Mouse (Mus musculus) neural tube, embryonic 11.5 days (tissue): Measurements from ENCODE around the gene Xpc. TPM values are rescaled to one million over a fixed set of nuclear protein-coding genes. Genes with fewer than 3 reads are reported as not detected.

Experiments used
- ATAC-seq: fragments of 200-750 bp; cut with Nextera tagmentation; 2 replicates; pipeline ENCODE4 v1.8.0; 2017; ENCODE audit warnings: moderate number of reproducible peaks, mild to moderate bottlenecking, moderate TSS enrichment, moderate library complexity; ENCODE audit not compliant: insufficient read depth, low FRiP score, low TSS enrichment
- DNase-seq: peaks from one replicate; pipeline ENCODE4 v3.0.0-alpha.2; 2015; ENCODE audit warnings: low spot score
- H3K27ac ChIP-seq: fragments of 300-500 bp; sonication (generic); 2 replicates; pipeline ENCODE4 v1.5.1; 2014; ENCODE audit warnings: low read depth, mild to moderate bottlenecking, low read length
- H3K27me3 ChIP-seq: fragments of 300-500 bp; sonication (generic); 2 replicates; pipeline ENCODE4 v1.6.1; 2014; ENCODE audit warnings: mild to moderate bottlenecking, low read length, mixed read lengths; ENCODE audit not compliant: control insufficient read depth, insufficient read depth
- H3K36me3 ChIP-seq: fragments of 300-500 bp; sonication (generic); 2 replicates; pipeline ENCODE4 v1.6.1; 2014; ENCODE audit warnings: mild to moderate bottlenecking, low read length, moderate library complexity, mixed read lengths; ENCODE audit not compliant: control insufficient read depth, insufficient read depth
- H3K4me1 ChIP-seq: fragments of 300-500 bp; sonication (generic); 2 replicates; pipeline ENCODE4 v1.6.1; 2014; ENCODE audit warnings: low read length, mixed read lengths; ENCODE audit not compliant: control insufficient read depth, insufficient read depth
- H3K4me2 ChIP-seq: fragments of 300-500 bp; sonication (generic); 2 replicates; pipeline ENCODE4 v1.6.1; 2014; ENCODE audit warnings: low read depth, mild to moderate bottlenecking, moderate library complexity
- H3K4me3 ChIP-seq: fragments of 300-500 bp; sonication (generic); 2 replicates; pipeline ENCODE4 v1.5.1; 2014; ENCODE audit warnings: low read depth, low read length
- H3K9ac ChIP-seq: fragments of 300-500 bp; sonication (generic); 2 replicates; pipeline ENCODE4 v1.6.1; 2014; ENCODE audit warnings: mild to moderate bottlenecking, low read length
- H3K9me3 ChIP-seq: fragments of 300-500 bp; sonication (generic); 2 replicates; pipeline ENCODE4 v1.6.1; 2016; ENCODE audit warnings: low read length; ENCODE audit not compliant: control insufficient read depth
- WGBS: fragments of 180-500 bp; shearing (Covaris S2); extraction: QIAGEN DNeasy Blood & Tissue Kit; methylation state at CpG from one replicate; pipeline ENCODE4 v1.1.7; 2014; 5-methylcytosine and 5-hydroxymethylcytosine counted together
- polyA plus RNA-seq: library from polyadenylated mRNA; unstranded; fragments of >200 nt; fragmentation: Nextera tagmentation; extraction: Ambion mirVana; gene quantifications from 2 replicates; pipeline ENCODE4 v1.2.1, GENCODE M21; 2014

The Xpc gene
- polyA plus RNA-seq, 1 experiment from 2014 or later, result 23.9 TPM

GRCm38 (mm10) chr6:91488496-91489212 is 27.0 kb downstream of the Xpc start:
- no peaks in the 10 kb centered on the region for H3K9me3 ChIP-seq
- no peak for ATAC-seq
- no peaks in the 10 kb centered on the region for H3K4me1 ChIP-seq
- H3K36me3 ChIP-seq, result peaks cover 17% of the 10 kb centered on the region
- 84% methylated on average over 9 of the region's 9 CpGs for WGBS
- no peaks in the 10 kb centered on the region for H3K27me3 ChIP-seq
- no peak overlapping the region for H3K9ac ChIP-seq
- no peak overlapping the region for H3K27ac ChIP-seq
- no peak for DNase-seq
- H3K4me3 ChIP-seq, result no peak overlapping the region
- no peak overlapping the region for H3K4me2 ChIP-seq

GRCm38 (mm10) chr6:91486736-91487453 is 28.8 kb downstream of the Xpc start:
- Histone ChIP-seq H3K9me3 (no peaks in the 10 kb centered on the region), H3K9ac (no peak overlapping the region), H3K27ac (no peak overlapping the region), H3K27me3 (no peaks in the 10 kb centered on the region), H3K4me1 (no peaks in the 10 kb centered on the region), H3K4me2 (no peak overlapping the region), H3K36me3 (peaks cover 26% of the 10 kb centered on the region), H3K4me3 (no peak overlapping the region)
- DNase-seq, result no peak
- no peak for ATAC-seq
- 90% methylated on average over 15 of the region's 15 CpGs for WGBS

- Histone ChIP-seq H3K4me1 (no peaks in the 10 kb centered on the region), H3K4me3 (no peak overlapping the region), H3K27me3 (no peaks in the 10 kb centered on the region), H3K27ac (no peak overlapping the region), H3K36me3 (peaks cover 38% of the 10 kb centered on the region), H3K9ac (no peak overlapping the region), H3K4me2 (no peak overlapping the region), H3K9me3 (no peaks in the 10 kb centered on the region)
- no peak for ATAC-seq
- WGBS, result 89% methylated on average over 2 of the region's 2 CpGs
- no peak for DNase-seq
These were observed 32.3 kb downstream of the Xpc start for GRCm38 (mm10) chr6:91483371-91483770.

DNA sequence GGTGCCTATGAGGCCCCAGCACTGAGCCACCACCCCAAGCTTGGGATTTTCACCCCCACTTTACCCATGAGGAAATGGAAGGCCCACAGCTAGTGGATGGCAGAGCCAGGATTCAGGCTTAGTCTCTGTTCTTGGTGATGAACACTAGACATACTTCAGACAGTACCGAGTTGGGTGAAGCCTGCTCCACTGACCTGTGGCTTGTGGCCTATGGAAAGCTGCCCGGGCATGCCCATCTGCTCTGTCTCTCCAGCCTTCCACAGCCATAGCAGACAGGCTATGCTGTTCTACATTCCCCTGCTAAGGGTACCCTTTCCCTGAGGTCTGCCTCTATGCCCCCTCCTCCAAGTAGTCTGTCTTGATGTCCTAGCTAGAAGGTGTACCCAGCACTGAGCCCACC is 39.1 kb downstream of the Xpc start:
- DNase-seq (no peak), ATAC-seq (no peak)
- H3K4me2 ChIP-seq, result no peak overlapping the region
- H3K9ac ChIP-seq, result no peak overlapping the region
- peaks cover 11% of the 10 kb centered on the region for H3K4me1 ChIP-seq
- H3K27ac ChIP-seq, result no peak overlapping the region
- 93% methylated on average over 2 of the region's 2 CpGs for WGBS
- H3K9me3 ChIP-seq, result no peaks in the 10 kb centered on the region
- no peak overlapping the region for H3K4me3 ChIP-seq
- peaks cover 22% of the 10 kb centered on the region for H3K36me3 ChIP-seq
- no peaks in the 10 kb centered on the region for H3K27me3 ChIP-seq

DNA sequence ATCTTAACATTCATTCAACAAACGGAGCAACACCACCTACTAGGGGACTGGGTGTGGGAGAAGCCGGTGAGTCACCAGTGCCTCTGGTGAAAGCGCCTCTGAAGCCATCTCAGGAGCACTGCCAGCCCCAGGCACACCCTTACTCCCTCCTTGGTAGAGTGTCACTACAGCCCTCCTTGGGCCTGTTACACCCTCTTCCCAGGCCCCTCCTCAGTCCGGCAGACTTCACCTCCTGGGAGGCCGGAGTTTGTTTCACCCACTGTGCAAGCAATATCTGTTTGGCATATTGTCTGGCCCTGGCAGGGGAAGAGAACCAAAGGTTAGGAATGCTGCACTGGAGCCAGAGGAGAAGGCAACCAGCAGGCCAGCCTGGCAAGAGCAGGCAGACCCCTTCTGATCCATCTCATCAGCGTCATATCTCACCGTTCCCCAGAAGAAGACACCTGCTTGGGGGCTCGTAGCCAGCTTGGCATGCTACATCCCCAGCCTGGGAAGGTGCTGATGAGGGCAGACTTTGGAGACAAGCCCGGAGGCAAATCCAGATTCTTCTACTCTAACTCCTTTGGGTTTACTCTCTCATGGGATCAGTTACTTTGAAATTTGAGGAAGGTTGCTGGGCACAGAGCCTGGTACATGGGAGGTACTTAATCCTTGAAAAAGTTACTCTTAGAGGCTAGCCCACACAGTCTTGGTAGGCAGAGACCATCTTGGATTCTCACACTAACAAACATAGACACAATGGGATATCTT is 41.1 kb downstream of the Xpc start:
- no peaks in the 10 kb centered on the region for H3K9me3 ChIP-seq
- H3K4me3 ChIP-seq, result peak overlapping the region; percentile 84
- no peak overlapping the region for H3K27ac ChIP-seq
- peaks cover 11% of the 10 kb centered on the region for H3K4me1 ChIP-seq
- 57% methylated on average over 9 of the region's 9 CpGs for WGBS
- ATAC-seq (no peak), DNase-seq (no peak)
- H3K36me3 ChIP-seq, result peaks cover 13% of the 10 kb centered on the region
- H3K27me3 ChIP-seq, result no peaks in the 10 kb centered on the region
- H3K9ac ChIP-seq, result peak overlapping the region; percentile 80
- peak overlapping the region; percentile 86 for H3K4me2 ChIP-seq

GRCm38 (mm10) chr6:91473805-91474440 is 41.8 kb downstream of the Xpc start:
- Histone ChIP-seq H3K4me3 (peak overlapping the region; percentile 84), H3K27me3 (no peaks in the 10 kb centered on the region), H3K27ac (0 out of 2 replicates have a peak overlapping the region, but pooled peaks have one; percentile 10), H3K4me2 (peak overlapping the region; percentile 86), H3K9me3 (no peaks in the 10 kb centered on the region), H3K36me3 (peaks cover 9% of the 10 kb centered on the region), H3K9ac (peak overlapping the region; percentile 80), H3K4me1 (peaks cover 11% of the 10 kb centered on the region)
- DNase-seq, result no peak
- under 1% methylated on average over 27 of the region's 27 CpGs for WGBS
- ATAC-seq, result peak; percentile 54; the same call in 1 of the 2 replicates

DNA sequence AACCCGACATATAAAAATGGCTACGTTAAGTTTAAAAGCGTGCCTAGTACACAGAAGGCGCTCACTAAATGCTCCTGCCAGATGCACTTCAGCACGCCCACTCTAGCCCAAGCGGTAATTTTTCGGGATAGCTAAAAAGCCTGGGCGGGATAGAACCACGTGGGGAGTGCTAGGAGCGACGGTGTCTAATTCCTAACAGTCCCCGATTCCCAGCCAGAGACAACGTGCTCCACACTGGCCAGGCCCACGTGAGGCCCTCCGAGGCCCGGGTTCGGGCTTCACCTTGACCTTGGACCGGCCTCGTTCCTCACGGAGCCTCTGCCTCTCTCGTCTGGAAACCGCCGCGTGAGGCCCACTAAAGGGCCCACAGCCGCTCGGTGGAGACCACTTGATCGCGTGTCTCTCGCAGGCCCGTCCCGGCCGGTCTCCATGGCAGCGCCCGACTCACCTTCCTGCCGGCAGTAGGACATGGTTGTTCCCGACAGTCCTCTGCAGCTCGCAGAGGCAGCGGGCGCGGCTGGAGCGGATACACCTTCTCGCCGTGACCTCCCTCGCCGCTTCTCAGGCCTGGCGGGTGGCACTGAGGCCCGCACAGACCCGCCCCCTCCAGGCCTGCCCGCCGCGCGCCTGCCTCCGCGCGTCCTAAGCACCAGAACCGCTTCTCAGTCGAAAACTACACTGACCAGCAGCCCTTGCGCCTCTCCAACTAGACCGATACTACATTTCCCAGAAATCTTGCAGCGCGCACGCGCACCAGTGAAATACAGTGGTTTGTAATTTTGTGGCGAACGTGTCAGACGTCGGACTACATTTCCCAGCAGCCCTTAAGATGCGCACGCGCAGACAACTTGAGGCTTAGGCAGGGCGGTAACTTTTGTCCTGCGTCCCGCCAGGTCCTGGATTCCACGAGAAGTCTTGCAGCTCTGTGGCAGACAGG is 42.6 kb downstream of the Xpc start, which contains the start of the genes Chchd4 and Tmem43:
Gene Chchd4 (minus strand): TSS at position 679 of the 937 bp plus-strand sequence.
Gene Tmem43 (plus strand): TSS at position 836 of the 937 bp plus-strand sequence.
- ATAC-seq (peak; percentile 96), DNase-seq (peak; percentile 97)
- peak within 1 kb of the TSS; percentile 80 for H3K9ac ChIP-seq
- peaks cover 11% of the 10 kb centered on the region for H3K4me1 ChIP-seq
- H3K27ac ChIP-seq, result 0 out of 2 replicates have a peak within 1 kb of the TSS, but pooled peaks have one; percentile 10
- H3K36me3 ChIP-seq, result peaks cover 4% of the 10 kb centered on the region
- under 1% methylated on average over 72 of the region's 74 CpGs for WGBS
- H3K4me3 ChIP-seq, result peak within 1 kb of the TSS; percentile 84
- H3K27me3 ChIP-seq, result no peaks in the 10 kb centered on the region
- no peaks in the 10 kb centered on the region for H3K9me3 ChIP-seq
- H3K4me2 ChIP-seq, result peak within 1 kb of the TSS; percentile 86
